Mouse (Mus musculus): ENCODE measurements around the gene Slc24a4. TPM values are rescaled to one million over a fixed set of nuclear protein-coding genes. Genes with fewer than 3 reads are reported as not detected.

Gene Slc24a4
- polyA plus RNA-seq, 1 experiment = not detected

DNA sequence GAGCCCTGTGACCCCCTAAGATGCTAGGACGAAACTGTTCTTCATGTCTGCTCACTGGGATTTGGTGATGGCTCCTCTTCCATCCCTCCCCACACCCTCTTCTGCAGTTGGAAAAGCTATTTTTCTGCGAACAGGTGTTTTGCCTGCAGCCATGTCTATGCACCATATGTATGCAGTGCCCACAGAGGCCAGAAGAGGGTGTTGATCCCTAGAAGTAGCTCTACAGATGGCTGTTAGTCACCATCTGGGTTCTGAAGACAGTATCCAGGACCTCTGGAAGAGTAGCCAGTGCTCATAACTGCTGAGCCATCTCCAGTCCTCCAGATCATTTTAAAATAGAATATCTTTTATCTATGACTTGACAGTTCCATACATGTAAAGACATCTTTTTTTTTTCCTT, 20.2 kb downstream of the Slc24a4 start:
- H3K4me1 ChIP-seq (ENCODE audit: control insufficient read depth, insufficient read depth, low read length) = no peaks in the 10 kb centered on the region
- H3K27ac ChIP-seq (ENCODE audit: insufficient read depth, low read length) = no peak overlapping the region
- H3K9ac ChIP-seq (ENCODE audit: low read depth, poor library complexity, severe bottlenecking) = no peak overlapping the region
- H3K27me3 ChIP-seq (ENCODE audit: control insufficient read depth, insufficient read depth, low read length, poor library complexity, severe bottlenecking) = no peaks in the 10 kb centered on the region
- H3K4me3 ChIP-seq (ENCODE audit: low read depth, low read length) = no peak overlapping the region
- no peaks in the 10 kb centered on the region for H3K36me3 ChIP-seq (ENCODE audit: control insufficient read depth, insufficient read depth, low read length, poor library complexity, severe bottlenecking)
- H3K9me3 ChIP-seq (replicated peaks; ENCODE audit: control insufficient read depth, insufficient read depth, low read length, poor library complexity, severe bottlenecking) = no peaks in the 10 kb centered on the region
- no peak for TF ChIP-seq POLR2A (IDR thresholded peaks at IDR 0.05; ENCODE audit: insufficient read depth, low read length)
- TF ChIP-seq CTCF (IDR thresholded peaks at IDR 0.05; ENCODE audit: low read depth, low read length) = no peak
- no peak for TF ChIP-seq EP300 (IDR thresholded peaks at IDR 0.05; ENCODE audit: insufficient read depth, low read depth, low read length)

DNA sequence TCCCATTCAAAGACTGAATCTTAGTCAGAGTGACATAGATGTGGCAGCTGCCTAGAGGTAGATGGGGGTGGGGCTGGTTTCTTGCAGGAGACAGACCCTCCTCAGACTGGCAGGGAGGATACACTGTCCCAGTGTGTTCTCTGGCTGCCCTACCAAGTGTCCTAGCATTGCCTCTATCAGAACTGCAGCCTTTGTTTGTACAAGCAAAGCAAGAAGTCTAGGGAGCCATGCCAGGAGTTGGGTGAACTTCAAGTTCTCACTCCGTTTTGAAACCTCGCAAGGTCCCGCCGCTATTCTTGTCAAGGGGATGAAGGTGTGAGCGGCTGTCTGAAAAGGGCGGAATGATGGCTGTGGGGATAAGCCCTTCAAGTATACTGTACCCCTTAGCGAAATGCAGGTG, 22.7 kb downstream of the Slc24a4 start:
- Histone ChIP-seq H3K9ac (ENCODE audit: low read depth, poor library complexity, severe bottlenecking) (no peak overlapping the region), H3K36me3 (ENCODE audit: control insufficient read depth, insufficient read depth, low read length, poor library complexity, severe bottlenecking) (no peaks in the 10 kb centered on the region), H3K4me3 (ENCODE audit: low read depth, low read length) (no peak overlapping the region), H3K4me1 (ENCODE audit: control insufficient read depth, insufficient read depth, low read length) (no peaks in the 10 kb centered on the region), H3K27me3 (ENCODE audit: control insufficient read depth, insufficient read depth, low read length, poor library complexity, severe bottlenecking) (no peaks in the 10 kb centered on the region), H3K9me3 (replicated peaks; ENCODE audit: control insufficient read depth, insufficient read depth, low read length, poor library complexity, severe bottlenecking) (no peaks in the 10 kb centered on the region), H3K27ac (ENCODE audit: insufficient read depth, low read length) (no peak overlapping the region)
- TF ChIP-seq POLR2A (IDR thresholded peaks at IDR 0.05; ENCODE audit: insufficient read depth, low read length) (no peak), EP300 (IDR thresholded peaks at IDR 0.05; ENCODE audit: insufficient read depth, low read depth, low read length) (no peak), CTCF (IDR thresholded peaks at IDR 0.05; ENCODE audit: low read depth, low read length) (no peak)

GRCm38 (mm10) chr12:102153796-102154195, 25.3 kb downstream of the Slc24a4 start:
- Histone ChIP-seq H3K4me3 (ENCODE audit: low read depth, low read length) (no peak overlapping the region), H3K27ac (ENCODE audit: insufficient read depth, low read length) (no peak overlapping the region), H3K9ac (ENCODE audit: low read depth, poor library complexity, severe bottlenecking) (no peak overlapping the region), H3K36me3 (ENCODE audit: control insufficient read depth, insufficient read depth, low read length, poor library complexity, severe bottlenecking) (no peaks in the 10 kb centered on the region), H3K9me3 (replicated peaks; ENCODE audit: control insufficient read depth, insufficient read depth, low read length, poor library complexity, severe bottlenecking) (no peaks in the 10 kb centered on the region), H3K4me1 (ENCODE audit: control insufficient read depth, insufficient read depth, low read length) (no peaks in the 10 kb centered on the region), H3K27me3 (ENCODE audit: control insufficient read depth, insufficient read depth, low read length, poor library complexity, severe bottlenecking) (no peaks in the 10 kb centered on the region)
- TF ChIP-seq EP300 (IDR thresholded peaks at IDR 0.05; ENCODE audit: insufficient read depth, low read depth, low read length) (no peak), CTCF (IDR thresholded peaks at IDR 0.05; ENCODE audit: low read depth, low read length) (no peak), POLR2A (IDR thresholded peaks at IDR 0.05; ENCODE audit: insufficient read depth, low read length) (no peak)

GRCm38 (mm10) chr12:102154815-102155214, 26.3 kb downstream of the Slc24a4 start:
- H3K36me3 ChIP-seq (ENCODE audit: control insufficient read depth, insufficient read depth, low read length, poor library complexity, severe bottlenecking) = no peaks in the 10 kb centered on the region
- no peaks in the 10 kb centered on the region for H3K9me3 ChIP-seq (replicated peaks; ENCODE audit: control insufficient read depth, insufficient read depth, low read length, poor library complexity, severe bottlenecking)
- H3K9ac ChIP-seq (ENCODE audit: low read depth, poor library complexity, severe bottlenecking) = no peak overlapping the region
- no peaks in the 10 kb centered on the region for H3K4me1 ChIP-seq (ENCODE audit: control insufficient read depth, insufficient read depth, low read length)
- no peak overlapping the region for H3K4me3 ChIP-seq (ENCODE audit: low read depth, low read length)
- no peak for TF ChIP-seq EP300 (IDR thresholded peaks at IDR 0.05; ENCODE audit: insufficient read depth, low read depth, low read length)
- no peak for TF ChIP-seq CTCF (IDR thresholded peaks at IDR 0.05; ENCODE audit: low read depth, low read length)
- TF ChIP-seq POLR2A (IDR thresholded peaks at IDR 0.05; ENCODE audit: insufficient read depth, low read length) = no peak
- no peaks in the 10 kb centered on the region for H3K27me3 ChIP-seq (ENCODE audit: control insufficient read depth, insufficient read depth, low read length, poor library complexity, severe bottlenecking)
- no peak overlapping the region for H3K27ac ChIP-seq (ENCODE audit: insufficient read depth, low read length)

DNA sequence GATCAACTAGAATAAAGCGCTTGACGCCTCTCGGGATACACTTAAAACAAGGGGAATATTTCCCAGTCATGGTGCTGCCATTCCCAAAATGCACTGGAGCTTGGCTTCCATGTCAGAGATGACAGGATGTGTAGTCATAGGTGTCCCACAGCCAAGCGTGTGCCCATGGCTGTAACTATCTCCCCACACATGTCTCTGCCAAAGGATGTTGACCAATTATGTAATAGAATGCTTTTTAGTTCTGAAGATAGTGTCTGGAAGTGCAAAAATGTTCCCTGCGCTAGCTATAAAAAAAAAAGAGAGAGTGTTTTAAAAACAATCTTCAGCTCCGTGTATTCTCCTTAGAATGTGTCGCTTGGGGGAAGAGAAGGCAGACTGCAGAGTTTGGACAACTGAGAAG, 36.1 kb downstream of the Slc24a4 start:
- no peaks in the 10 kb centered on the region for H3K27me3 ChIP-seq (ENCODE audit: control insufficient read depth, insufficient read depth, low read length, poor library complexity, severe bottlenecking)
- H3K4me1 ChIP-seq (ENCODE audit: control insufficient read depth, insufficient read depth, low read length) = no peaks in the 10 kb centered on the region
- H3K9ac ChIP-seq (ENCODE audit: low read depth, poor library complexity, severe bottlenecking) = no peak overlapping the region
- H3K4me3 ChIP-seq (ENCODE audit: low read depth, low read length) = no peak overlapping the region
- H3K36me3 ChIP-seq (ENCODE audit: control insufficient read depth, insufficient read depth, low read length, poor library complexity, severe bottlenecking) = no peaks in the 10 kb centered on the region
- no peak overlapping the region for H3K27ac ChIP-seq (ENCODE audit: insufficient read depth, low read length)
- TF ChIP-seq CTCF (IDR thresholded peaks at IDR 0.05; ENCODE audit: low read depth, low read length) (no peak), POLR2A (IDR thresholded peaks at IDR 0.05; ENCODE audit: insufficient read depth, low read length) (no peak), EP300 (IDR thresholded peaks at IDR 0.05; ENCODE audit: insufficient read depth, low read depth, low read length) (no peak)
- no peaks in the 10 kb centered on the region for H3K9me3 ChIP-seq (replicated peaks; ENCODE audit: control insufficient read depth, insufficient read depth, low read length, poor library complexity, severe bottlenecking)

DNA sequence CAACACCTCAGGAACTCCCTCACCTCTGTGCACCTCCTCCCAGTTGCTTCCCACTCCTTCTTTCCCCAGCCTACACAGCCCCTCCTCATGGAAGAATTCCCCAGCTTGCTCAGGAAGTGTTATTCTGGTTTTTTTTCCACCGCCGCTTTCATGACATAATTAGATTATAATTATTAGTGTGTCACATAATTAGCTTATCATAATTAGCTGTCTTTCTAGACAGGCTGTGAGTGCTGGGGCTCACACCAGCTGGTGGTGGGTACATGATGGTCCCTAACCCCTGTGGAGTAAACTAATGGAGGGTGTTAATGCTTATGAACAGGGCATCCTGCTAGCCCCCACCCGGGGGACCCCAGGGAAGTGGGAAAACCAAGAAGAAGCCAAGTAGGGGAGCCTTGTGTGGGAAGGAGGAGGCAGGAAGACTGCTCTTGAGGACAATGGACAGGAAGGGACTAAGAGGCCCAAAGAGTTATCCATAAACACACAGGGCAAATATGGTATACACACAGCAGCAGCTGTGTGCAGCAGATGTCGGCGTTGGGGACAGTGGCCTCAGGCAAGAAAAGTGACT, 38.2 kb downstream of the Slc24a4 start:
- no peak for TF ChIP-seq EP300 (IDR thresholded peaks at IDR 0.05; ENCODE audit: insufficient read depth, low read depth, low read length)
- no peak for TF ChIP-seq CTCF (IDR thresholded peaks at IDR 0.05; ENCODE audit: low read depth, low read length)
- TF ChIP-seq POLR2A (IDR thresholded peaks at IDR 0.05; ENCODE audit: insufficient read depth, low read length) = no peak
- no peak overlapping the region for H3K27ac ChIP-seq (ENCODE audit: insufficient read depth, low read length)
- H3K9ac ChIP-seq (ENCODE audit: low read depth, poor library complexity, severe bottlenecking) = no peak overlapping the region
- H3K4me3 ChIP-seq (ENCODE audit: low read depth, low read length) = no peak overlapping the region
- H3K36me3 ChIP-seq (ENCODE audit: control insufficient read depth, insufficient read depth, low read length, poor library complexity, severe bottlenecking) = no peaks in the 10 kb centered on the region
- no peaks in the 10 kb centered on the region for H3K9me3 ChIP-seq (replicated peaks; ENCODE audit: control insufficient read depth, insufficient read depth, low read length, poor library complexity, severe bottlenecking)
- H3K27me3 ChIP-seq (ENCODE audit: control insufficient read depth, insufficient read depth, low read length, poor library complexity, severe bottlenecking) = no peaks in the 10 kb centered on the region
- H3K4me1 ChIP-seq (ENCODE audit: control insufficient read depth, insufficient read depth, low read length) = no peaks in the 10 kb centered on the region
